Mouse (Mus musculus): ENCODE data around the gene 6430531B16Rik.

6430531B16Rik gene

GRCm38 (mm10) chr7:139978278-139978892 is at the start of gene 6430531B16Rik:
TSS of gene 6430531B16Rik (minus strand) at chr7:139978755.
- peak; percentile 52 for DNase-seq (ENCODE audit: low read depth, low spot score)

- no peak for DNase-seq (ENCODE audit: low read depth, low spot score)
These were observed 32.8 kb upstream of the 6430531B16Rik start for GRCm38 (mm10) chr7:140011336-140011735.

- DNase-seq (ENCODE audit: low read depth, low spot score) = no peak
These were observed 29.2 kb upstream of the 6430531B16Rik start for GRCm38 (mm10) chr7:140007781-140008180.

GRCm38 (mm10) chr7:140006861-140007611 is 28.5 kb upstream of the 6430531B16Rik start:
- DNase-seq (ENCODE audit: low read depth, low spot score) = no peak

GRCm38 (mm10) chr7:140004666-140005065 is 26.1 kb upstream of the 6430531B16Rik start:
- DNase-seq (ENCODE audit: low read depth, low spot score) = no peak

- DNase-seq (ENCODE audit: low read depth, low spot score) = no peak
These were observed 22.7 kb upstream of the 6430531B16Rik start for GRCm38 (mm10) chr7:140001086-140001740.

- DNase-seq (ENCODE audit: low read depth, low spot score) = no peak
These were observed 20.3 kb upstream of the 6430531B16Rik start for GRCm38 (mm10) chr7:139998691-139999350.

GRCm38 (mm10) chr7:139994676-139995075 is 16.1 kb upstream of the 6430531B16Rik start:
- peak; percentile 43 for DNase-seq (ENCODE audit: low read depth, low spot score)

GRCm38 (mm10) chr7:139994202-139994601 is 15.6 kb upstream of the 6430531B16Rik start:
- no peak for DNase-seq (ENCODE audit: low read depth, low spot score)

GRCm38 (mm10) chr7:139993532-139993931 is 15.0 kb upstream of the 6430531B16Rik start:
- DNase-seq (ENCODE audit: low read depth, low spot score) = no peak

GRCm38 (mm10) chr7:139992406-139992805 is 13.9 kb upstream of the 6430531B16Rik start, which contains the start of gene Adam8:
TSS of gene Adam8 (minus strand) at chr7:139992562.
- DNase-seq (ENCODE audit: low read depth, low spot score) = no peak

- DNase-seq (ENCODE audit: low read depth, low spot score) = no peak
These were observed 12.4 kb upstream of the 6430531B16Rik start for GRCm38 (mm10) chr7:139990864-139991394.

- DNase-seq (ENCODE audit: low read depth, low spot score) = no peak
These were observed 9.7 kb upstream of the 6430531B16Rik start for GRCm38 (mm10) chr7:139988272-139988671.

GRCm38 (mm10) chr7:139984505-139984904 is 6.0 kb upstream of the 6430531B16Rik start:
- DNase-seq (ENCODE audit: low read depth, low spot score) = no peak

GRCm38 (mm10) chr7:139982058-139982457 is 3.5 kb upstream of the 6430531B16Rik start:
- no peak for DNase-seq (ENCODE audit: low read depth, low spot score)

GRCm38 (mm10) chr7:139980778-139981177 is 2.2 kb upstream of the 6430531B16Rik start:
- no peak for DNase-seq (ENCODE audit: low read depth, low spot score)

- DNase-seq (ENCODE audit: low read depth, low spot score) = no peak
These were observed 610 bp upstream of the 6430531B16Rik start for GRCm38 (mm10) chr7:139979011-139979719.

- DNase-seq (ENCODE audit: low read depth, low spot score) = no peak
These were observed 3.1 kb downstream of the 6430531B16Rik start for GRCm38 (mm10) chr7:139975471-139975870.

- DNase-seq (ENCODE audit: low read depth, low spot score) = no peak
These were observed 4.2 kb downstream of the 6430531B16Rik start for GRCm38 (mm10) chr7:139974307-139974706.

GRCm38 (mm10) chr7:139972923-139973331 is 5.6 kb downstream of the 6430531B16Rik start:
- no peak for DNase-seq (ENCODE audit: low read depth, low spot score)

- DNase-seq (ENCODE audit: low read depth, low spot score) = no peak
These were observed 7.1 kb downstream of the 6430531B16Rik start for GRCm38 (mm10) chr7:139971436-139971835.
